Mouse (Mus musculus) liver, postnatal 0 days (tissue): Measurements from ENCODE around the gene Wipf3.

ENCODE experiments used
- CTCF ChIP-seq: sonication (generic); IDR thresholded peaks from 2 replicates; pipeline ENCODE4 v1.5.1; 2016; ENCODE audit warnings: antibody characterized with exemption, low read depth
- EP300 ChIP-seq: IDR thresholded peaks from 2 replicates; pipeline ENCODE4 v1.6.1; 2016; ENCODE audit warnings: antibody characterized with exemption, low read depth, mild to moderate bottlenecking

DNA sequence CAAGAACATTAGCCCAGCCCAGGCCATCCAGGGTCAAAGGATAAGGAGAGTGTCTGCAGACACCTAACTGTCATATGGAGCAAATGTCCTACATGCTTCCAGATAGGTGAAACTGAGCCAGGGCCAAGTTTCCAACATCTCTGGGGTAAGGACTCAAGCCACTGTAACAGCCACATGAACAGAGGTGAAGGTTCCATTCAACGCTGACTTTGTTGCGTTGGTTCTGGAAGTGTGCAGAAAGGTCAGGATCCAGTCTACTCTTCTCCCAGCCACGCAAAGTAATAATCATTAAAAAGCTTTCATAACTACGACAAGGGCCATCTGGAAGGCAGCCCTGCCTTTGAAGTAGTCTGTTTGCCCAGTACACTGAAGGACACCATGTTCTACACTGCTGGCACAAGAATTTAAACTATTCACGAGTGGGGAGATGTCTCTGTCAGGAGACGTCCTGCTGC, 73.3 kb downstream of the Wipf3 start:
- TF ChIP-seq CTCF (no peak), EP300 (peak; percentile 60)
